In genomic region chr19:36439894-36440714, GRCm38 (mm10) we compare ENCODE assay signal across 8 mouse cellular contexts.
A peak's percentile ranks its signal among the peaks of the same experiment; 100 is the strongest.
DNase-seq lines count a peak whose midpoint lies in the region; ATAC-seq and TF ChIP-seq lines count a peak whose summit lies in the region.

No protein-coding gene starts in this region.

- peak; percentile 36 for DNase-seq in heart, postnatal 0 days (ENCODE audit: low spot score)
- no peak for DNase-seq in heart, postnatal 25 days (ENCODE audit: low spot score)
- peak; percentile 5 for DNase-seq in Muller cell, postnatal 12 days (ENCODE audit: inconsistent ontology term)
- peak; percentile 11 for DNase-seq in cerebellum, adult 9-11 months
- DNase-seq in frontal cortex, postnatal 36 days (ENCODE audit: low spot score in 2 of 2): peak; percentile 33 to 54
- DNase-seq in layer of hippocampus, adult 9-11 months: peak; percentile 11
- DNase-seq in mesoderm, embryonic 11.5 days (ENCODE audit: low read depth, low spot score): peak; percentile 41
- DNase-seq in splenic B cell, adult 2 months (ENCODE audit: low read depth, low spot score): peak; percentile 56

- no peak for ATAC-seq in heart, postnatal 0 days (ENCODE audit: insufficient read depth, low read depth)

- H3K9ac ChIP-seq in heart, postnatal 0 days (replicated peaks; ENCODE audit: low read depth, low read length): no peak overlapping the region

- no peak overlapping the region for H3K27ac ChIP-seq in heart, postnatal 0 days (ENCODE audit: low read depth)

- H3K4me1 ChIP-seq in heart, postnatal 0 days (ENCODE audit: control insufficient read depth, insufficient read depth): no peaks in the 10 kb centered on the region

- WGBS in heart, postnatal 0 days: 41% methylated on average over 9 of the region's 9 CpGs

- peak; percentile 83 for TF ChIP-seq CTCF in heart, postnatal 0 days (IDR thresholded peaks at IDR 0.05; ENCODE audit: low read depth)

- H3K4me2 ChIP-seq in heart, postnatal 0 days (ENCODE audit: low read depth, low read length): no peak overlapping the region

- peaks cover 26% of the 10 kb centered on the region for H3K36me3 ChIP-seq in heart, postnatal 0 days (replicated peaks; ENCODE audit: control insufficient read depth, insufficient read depth, low read length)
- H3K36me3 ChIP-seq in splenic B cell, adult 2 months (ENCODE audit: control insufficient read depth, insufficient read depth, low read length, poor library complexity, severe bottlenecking): no peaks in the 10 kb centered on the region; the same call in 1 of the 2 replicates

- H3K4me3 ChIP-seq in heart, postnatal 0 days (ENCODE audit: low read depth, low read length): no peak overlapping the region

- H3K27me3 ChIP-seq in heart, postnatal 0 days (ENCODE audit: control insufficient read depth, insufficient read depth, low read length): no peaks in the 10 kb centered on the region
- no peaks in the 10 kb centered on the region for H3K27me3 ChIP-seq in splenic B cell, adult 2 months (ENCODE audit: control insufficient read depth, insufficient read depth, low read length, poor library complexity, severe bottlenecking)

- H3K9me3 ChIP-seq in heart, postnatal 0 days (replicated peaks; ENCODE audit: control insufficient read depth, low read length): no peaks in the 10 kb centered on the region

- intact Hi-C loops in heart, postnatal 25 days (cut with DNase I): loop anchor here (1.0 to 10.0 kb wide), 4 partner anchors 175 to 348 kb away; no protein-coding TSS in a partner anchor

- TF ChIP-seq EP300 in heart, postnatal 0 days (IDR thresholded peaks at IDR 0.05; ENCODE audit: low read depth): no peak
